Mouse (Mus musculus) MEL (cell line): Measurements from ENCODE around the gene Hoxa3.

Source experiments
- CTCF ChIP-seq, 3 experiments: IDR thresholded peaks in 2 of 3; conservative IDR thresholded peaks in 1 of 3; 2 replicates each; pipeline ENCODE4 v1.5.1; 2011 to 2012; ENCODE audit warnings: low read length in 3 of 3, low read depth in 2 of 3, mild to moderate bottlenecking in 2 of 3, improper control_type of control experiment in 1 of 3, inconsistent platforms in 1 of 3, mixed read lengths in 1 of 3, moderate library complexity in 1 of 3; ENCODE audit not compliant: control insufficient read depth in 1 of 3, insufficient read depth in 1 of 3, poor library complexity in 1 of 3, severe bottlenecking in 1 of 3
- EP300 ChIP-seq, 2 experiments: IDR thresholded peaks; 2 replicates each; pipeline ENCODE4 v1.6.1; 2011; ENCODE audit warnings: improper control_type of control experiment in 2 of 2, low read length in 2 of 2, low read depth in 1 of 2, mild to moderate bottlenecking in 1 of 2
- MAX ChIP-seq: IDR thresholded peaks from 2 replicates; pipeline ENCODE4 v1.6.1; 2011; ENCODE audit warnings: low read length, improper control_type of control experiment
- POLR2A ChIP-seq, 2 experiments: IDR thresholded peaks; 2 replicates each; pipeline ENCODE4 v1.6.1; 2011 to 2012; ENCODE audit warnings: low read length in 2 of 2, mild to moderate bottlenecking in 2 of 2, control low read depth in 1 of 2, improper control_type of control experiment in 1 of 2, low read depth in 1 of 2, moderate library complexity in 1 of 2; ENCODE audit not compliant: control insufficient read depth in 1 of 2, insufficient read depth in 1 of 2, poor library complexity in 1 of 2
- SIN3A ChIP-seq: IDR thresholded peaks from 2 replicates; pipeline ENCODE4 v1.6.1; 2012; ENCODE audit warnings: low read length, improper control_type of control experiment, inconsistent platforms
- ZNF384 ChIP-seq: IDR thresholded peaks from 2 replicates; pipeline ENCODE4 v1.6.1; 2012; ENCODE audit warnings: low read depth, mild to moderate bottlenecking, inconsistent platforms, low read length, improper control_type of control experiment

GRCm38 (mm10) chr6:52244471-52245039 is 31.4 kb upstream of the Hoxa3 start:
- no peak for TF ChIP-seq MAX
- TF ChIP-seq EP300 (IDR thresholded peaks at IDR 0.05; ENCODE audit: low read depth in 1 of 2, low read length in 2 of 2): no peak
- TF ChIP-seq CTCF (IDR thresholded peaks at IDR 0.05 in 2 of 3, conservative IDR thresholded peaks at IDR 0.05 in 1 of 3; ENCODE audit: control insufficient read depth in 1 of 3, insufficient read depth in 1 of 3, low read depth in 2 of 3, low read length in 3 of 3, poor library complexity in 1 of 3, severe bottlenecking in 1 of 3): no peak
- no peak for TF ChIP-seq ZNF384
- no peak for TF ChIP-seq POLR2A (IDR thresholded peaks at IDR 0.05; ENCODE audit: control insufficient read depth in 1 of 2, insufficient read depth in 1 of 2, low read depth in 1 of 2, low read length in 2 of 2, poor library complexity in 1 of 2)
- no peak for TF ChIP-seq SIN3A
